Mouse (Mus musculus) lung, postnatal 14 days (tissue): Measurements from ENCODE around the gene Fntb.
A peak's percentile ranks its signal among the peaks of the same experiment; 100 is the strongest.
"Not testable (repeated sequence)": the region's sequence is repeated elsewhere in the genome, so short reads cannot be mapped to it uniquely, and the experiment has no call there.

ENCODE experiments used
- DNase-seq: peaks from one replicate; pipeline ENCODE4 v3.0.0; 2021

Gene Fntb

GRCm38 (mm10) chr12:76837844-76838650 is 72.7 kb downstream of the Fntb start:
- DNase-seq, result no peak

- no peak for DNase-seq
These were observed 73.9 kb downstream of the Fntb start for GRCm38 (mm10) chr12:76839298-76839697.

GRCm38 (mm10) chr12:76840081-76840480 is 74.7 kb downstream of the Fntb start:
- no peak for DNase-seq

- no peak for DNase-seq
These were observed 79.1 kb downstream of the Fntb start for GRCm38 (mm10) chr12:76844346-76845061.

- DNase-seq, result no peak
These were observed 87.0 kb downstream of the Fntb start for GRCm38 (mm10) chr12:76852419-76852818.

- no peak for DNase-seq
These were observed 88.2 kb downstream of the Fntb start for GRCm38 (mm10) chr12:76853378-76854142.

- DNase-seq, result no peak
These were observed 91.7 kb downstream of the Fntb start for GRCm38 (mm10) chr12:76857087-76857486.

GRCm38 (mm10) chr12:76858788-76859187 is 93.4 kb downstream of the Fntb start:
- not testable (repeated sequence) for DNase-seq

- no peak for DNase-seq
These were observed 98.3 kb downstream of the Fntb start for GRCm38 (mm10) chr12:76863651-76864050.

- no peak for DNase-seq
These were observed 99.9 kb downstream of the Fntb start for GRCm38 (mm10) chr12:76865266-76865665.

- DNase-seq, result peak; percentile 35
These were observed 102.3 kb downstream of the Fntb start for GRCm38 (mm10) chr12:76867586-76868280.

- DNase-seq, result no peak
These were observed 103.2 kb downstream of the Fntb start for GRCm38 (mm10) chr12:76868463-76869198.

GRCm38 (mm10) chr12:76869561-76869960 is 104.2 kb downstream of the Fntb start:
- no peak for DNase-seq

- no peak for DNase-seq
These were observed 107.5 kb downstream of the Fntb start for GRCm38 (mm10) chr12:76872767-76873316.

GRCm38 (mm10) chr12:76874826-76875225 is 109.4 kb downstream of the Fntb start:
- no peak for DNase-seq

- DNase-seq, result peak; percentile 75
These were observed 113.9 kb downstream of the Fntb start for GRCm38 (mm10) chr12:76879242-76879641.

- no peak for DNase-seq
These were observed 114.7 kb downstream of the Fntb start for GRCm38 (mm10) chr12:76880131-76880530.

- peak; percentile 94 for DNase-seq
These were observed 118.4 kb downstream of the Fntb start for GRCm38 (mm10) chr12:76883824-76884223.

GRCm38 (mm10) chr12:76885103-76885502 is 119.7 kb downstream of the Fntb start:
- no peak for DNase-seq

- no peak for DNase-seq
These were observed 121.4 kb downstream of the Fntb start for GRCm38 (mm10) chr12:76886826-76887225.

GRCm38 (mm10) chr12:76887941-76888340 is 122.6 kb downstream of the Fntb start:
- no peak for DNase-seq
